Mouse (Mus musculus) erythroblast, embryonic 14.5 days (primary cell): ENCODE data around the gene Gm27021.

Source experiments
- GATA1 ChIP-seq: IDR thresholded peaks from 2 replicates; pipeline ENCODE4 v1.6.1; 2012; ENCODE audit warnings: low read length, inconsistent platforms, mixed read lengths
- TAL1 ChIP-seq: IDR thresholded peaks from 3 replicates; pipeline ENCODE4 v1.6.1; 2012; ENCODE audit warnings: low read length, inconsistent platforms, mixed read lengths

DNA sequence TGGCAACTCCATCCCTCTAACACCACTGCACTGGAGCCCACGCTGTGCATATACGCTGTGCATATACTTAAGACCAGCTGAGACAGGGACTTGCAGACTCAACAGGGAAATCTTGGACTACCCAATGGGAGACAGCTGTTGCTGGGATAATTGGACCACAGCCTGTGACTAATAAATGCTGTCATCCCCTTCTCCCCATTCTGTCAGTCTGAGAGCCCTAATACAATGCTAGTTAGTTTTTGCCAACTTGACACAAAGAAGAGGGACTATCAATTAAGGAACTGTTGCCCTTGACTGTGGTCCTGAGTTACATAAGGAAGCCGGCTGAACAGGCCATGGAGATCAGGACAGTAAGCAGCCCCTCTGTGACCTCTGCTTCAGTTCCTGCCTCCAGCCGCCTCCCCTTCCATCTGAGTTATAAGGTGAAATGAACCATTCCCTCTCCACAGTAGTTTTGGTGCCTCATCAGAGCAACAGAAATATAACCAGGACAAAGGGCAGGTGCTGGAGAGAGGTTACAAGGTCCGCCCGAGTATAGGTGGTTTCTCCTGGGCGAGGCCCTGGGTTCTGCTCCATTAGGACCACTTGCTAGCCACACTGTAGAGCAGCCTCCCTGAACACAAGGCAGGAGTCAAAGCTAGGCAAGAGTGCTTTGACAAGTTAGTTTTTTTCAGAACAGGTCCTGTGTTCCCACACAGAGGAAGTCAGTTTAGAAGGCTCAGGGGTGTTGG is 11.4 kb downstream of the Gm27021 start:
- TF ChIP-seq GATA1 (no peak), TAL1 (no peak)
